Mouse (Mus musculus) testis, adult 2 months (tissue): ENCODE results near the gene Smbd1. TPM values are rescaled to one million over a fixed set of nuclear protein-coding genes. Genes with fewer than 3 reads are reported as not detected.

Experiments
- H3K27ac ChIP-seq: fragments of 200-500 bp; 2 replicates; pipeline ENCODE4 v1.5.1; 2012; ENCODE audit warnings: low read depth, low read length; ENCODE audit not compliant: control insufficient read depth, insufficient read depth
- H3K27me3 ChIP-seq: fragments of 200-500 bp; 2 replicates; pipeline ENCODE4 v1.6.1; 2012; ENCODE audit warnings: mild to moderate bottlenecking, low read length, moderate library complexity; ENCODE audit not compliant: control insufficient read depth, insufficient read depth
- H3K36me3 ChIP-seq: fragments of 200-500 bp; 2 replicates; pipeline ENCODE4 v1.6.1; 2012; ENCODE audit warnings: mild to moderate bottlenecking, low read length; ENCODE audit not compliant: control insufficient read depth, insufficient read depth
- H3K4me1 ChIP-seq: fragments of 200-500 bp; 2 replicates; pipeline ENCODE4 v1.6.1; 2012; ENCODE audit warnings: low read length; ENCODE audit not compliant: control insufficient read depth, insufficient read depth
- H3K4me3 ChIP-seq: fragments of 200-500 bp; 2 replicates; pipeline ENCODE4 v1.5.1; 2012; ENCODE audit warnings: low read depth, mild to moderate bottlenecking, low read length, moderate library complexity, mixed read lengths; ENCODE audit not compliant: control insufficient read depth
- CTCF ChIP-seq: fragments of 200-500 bp; IDR thresholded peaks from 2 replicates; pipeline ENCODE4 v1.5.1; 2012; ENCODE audit warnings: low read depth, mild to moderate bottlenecking, inconsistent platforms, low read length, moderate library complexity; ENCODE audit not compliant: control insufficient read depth, insufficient read depth, insufficient replicate concordance
- POLR2A ChIP-seq: fragments of 200-500 bp; IDR thresholded peaks from 2 replicates; pipeline ENCODE4 v1.6.1; 2012; ENCODE audit warnings: low read depth, mild to moderate bottlenecking, inconsistent platforms, low read length, moderate library complexity; ENCODE audit not compliant: control insufficient read depth
- polyA plus RNA-seq: library from polyadenylated mRNA; depleted of rRNA; stranded (reverse); fragments of >200 nt; gene quantifications from 2 replicates; pipeline ENCODE4 v1.2.3, GENCODE M21; 2012

The Smbd1 gene
- polyA plus RNA-seq, 1 experiment, result not detected

- Histone ChIP-seq H3K36me3 (peaks cover 7% of the 10 kb centered on the region; the same call in 1 of the 2 replicates), H3K4me3 (no peak overlapping the region), H3K27ac (no peak overlapping the region), H3K27me3 (no peaks in the 10 kb centered on the region), H3K4me1 (peaks cover 2% of the 10 kb centered on the region; the same call in 1 of the 2 replicates)
- TF ChIP-seq CTCF, result no peak
- TF ChIP-seq POLR2A, result no peak
Observed at GRCm38 (mm10) chr16:32822881-32823280, 12.6 kb upstream of the Smbd1 start.

- no peak for TF ChIP-seq POLR2A
- TF ChIP-seq CTCF, result no peak
- Histone ChIP-seq H3K27me3 (no peaks in the 10 kb centered on the region), H3K4me1 (no peaks in the 10 kb centered on the region), H3K4me3 (no peak overlapping the region), H3K27ac (no peak overlapping the region), H3K36me3 (peaks cover 7% of the 10 kb centered on the region; the same call in 1 of the 2 replicates)
Observed at GRCm38 (mm10) chr16:32822450-32822827, 12.2 kb upstream of the Smbd1 start.

- Histone ChIP-seq H3K4me1 (no peaks in the 10 kb centered on the region), H3K36me3 (peaks cover 7% of the 10 kb centered on the region; the same call in 1 of the 2 replicates), H3K4me3 (no peak overlapping the region), H3K27me3 (no peaks in the 10 kb centered on the region), H3K27ac (no peak overlapping the region)
- TF ChIP-seq CTCF (no peak), POLR2A (no peak)
Observed at GRCm38 (mm10) chr16:32821772-32822449, 11.6 kb upstream of the Smbd1 start.

- Histone ChIP-seq H3K27ac (no peak overlapping the region), H3K36me3 (peaks cover 2% of the 10 kb centered on the region; the same call in 1 of the 2 replicates), H3K4me1 (peaks cover 15% of the 10 kb centered on the region), H3K27me3 (no peaks in the 10 kb centered on the region), H3K4me3 (no peak overlapping the region)
- TF ChIP-seq CTCF (no peak), POLR2A (no peak)
Observed at GRCm38 (mm10) chr16:32818441-32818840, 8.2 kb upstream of the Smbd1 start.

GRCm38 (mm10) chr16:32818036-32818435 lies 7.8 kb upstream of the Smbd1 start:
- Histone ChIP-seq H3K4me1 (peaks cover 15% of the 10 kb centered on the region), H3K4me3 (no peak overlapping the region), H3K27me3 (no peaks in the 10 kb centered on the region), H3K27ac (no peak overlapping the region), H3K36me3 (0 out of 2 replicates have a peak, but pooled peaks cover 2% of the 10 kb centered on the region)
- TF ChIP-seq POLR2A, result no peak
- no peak for TF ChIP-seq CTCF

GRCm38 (mm10) chr16:32815160-32815605 lies 4.9 kb upstream of the Smbd1 start:
- no peaks in the 10 kb centered on the region for H3K36me3 ChIP-seq
- no peak for TF ChIP-seq CTCF
- no peak for TF ChIP-seq POLR2A
- H3K27me3 ChIP-seq, result no peaks in the 10 kb centered on the region
- H3K4me1 ChIP-seq, result peaks cover 15% of the 10 kb centered on the region
- no peak overlapping the region for H3K27ac ChIP-seq
- no peak overlapping the region for H3K4me3 ChIP-seq

GRCm38 (mm10) chr16:32814539-32814938 lies 4.3 kb upstream of the Smbd1 start:
- no peak overlapping the region for H3K27ac ChIP-seq
- peak overlapping the region; percentile 79 for H3K4me3 ChIP-seq
- peaks cover 15% of the 10 kb centered on the region for H3K4me1 ChIP-seq
- TF ChIP-seq POLR2A (no peak; the same call in 1 of the 2 replicates), CTCF (no peak)
- no peaks in the 10 kb centered on the region for H3K36me3 ChIP-seq
- H3K27me3 ChIP-seq, result no peaks in the 10 kb centered on the region
